Mouse (Mus musculus) forebrain, embryonic 14.5 days (tissue): ENCODE data around the gene Pigo. TPM values are rescaled to one million over a fixed set of nuclear protein-coding genes. Genes with fewer than 3 reads are reported as not detected.
A peak's percentile ranks its signal among the peaks of the same experiment; 100 is the strongest.

Experiments
- ATAC-seq: fragments of 200-750 bp; cut with Nextera tagmentation; 2 replicates; pipeline ENCODE4 v1.8.0; 2017; ENCODE audit warnings: mild to moderate bottlenecking, moderate library complexity
- DNase-seq: peaks from one replicate; pipeline ENCODE4 v3.0.0-alpha.2; 2015; ENCODE audit warnings: low spot score
- H3K27ac ChIP-seq: fragments of 300-500 bp; sonication (generic); 2 replicates; pipeline ENCODE4 v1.5.1; 2014; ENCODE audit warnings: low read depth, mild to moderate bottlenecking, control low read depth, low read length, moderate library complexity
- H3K27me3 ChIP-seq: fragments of 300-500 bp; sonication (generic); replicated peaks from 2 replicates; pipeline ENCODE4 v1.6.1; 2014; ENCODE audit warnings: low read length, control low read depth, mixed read lengths; ENCODE audit not compliant: control insufficient read depth, insufficient read depth
- H3K36me3 ChIP-seq: fragments of 300-500 bp; sonication (generic); 2 replicates; pipeline ENCODE4 v1.6.1; 2014; ENCODE audit warnings: low read length, control low read depth; ENCODE audit not compliant: control insufficient read depth, insufficient read depth
- H3K4me1 ChIP-seq: fragments of 300-500 bp; sonication (generic); 2 replicates; pipeline ENCODE4 v1.6.1; 2014; ENCODE audit warnings: antibody characterized with exemption, low read length, control low read depth; ENCODE audit not compliant: control insufficient read depth, insufficient read depth
- H3K4me2 ChIP-seq: fragments of 300-500 bp; sonication (generic); 2 replicates; pipeline ENCODE4 v1.6.1; 2014; ENCODE audit warnings: mild to moderate bottlenecking, control low read depth, low read length
- H3K4me3 ChIP-seq: fragments of 300-500 bp; sonication (generic); 2 replicates; pipeline ENCODE4 v1.5.1; 2014; ENCODE audit warnings: low read depth, low read length, control low read depth
- H3K9ac ChIP-seq: fragments of 300-500 bp; sonication (generic); 2 replicates; pipeline ENCODE4 v1.6.1; 2014; ENCODE audit warnings: mild to moderate bottlenecking, low read length, control low read depth, moderate library complexity
- H3K9me3 ChIP-seq: fragments of 300-500 bp; sonication (generic); replicated peaks from 2 replicates; pipeline ENCODE4 v1.6.1; 2016; ENCODE audit warnings: low read length, control low read depth, mixed read lengths; ENCODE audit not compliant: control insufficient read depth
- WGBS: fragments of 180-500 bp; shearing (Covaris S2); extraction: QIAGEN DNeasy Blood & Tissue Kit; methylation state at CpG from one replicate; pipeline ENCODE4 v1.1.7; 2014; 5-methylcytosine and 5-hydroxymethylcytosine counted together
- polyA plus RNA-seq: library from polyadenylated mRNA; unstranded; fragments of >200 nt; fragmentation: Nextera tagmentation; extraction: Ambion mirVana; gene quantifications from 2 replicates; pipeline ENCODE4 v1.2.1, GENCODE M21; 2014

The Pigo gene
- polyA plus RNA-seq, 1 experiment from 2014 or later: 18.1 TPM

DNA sequence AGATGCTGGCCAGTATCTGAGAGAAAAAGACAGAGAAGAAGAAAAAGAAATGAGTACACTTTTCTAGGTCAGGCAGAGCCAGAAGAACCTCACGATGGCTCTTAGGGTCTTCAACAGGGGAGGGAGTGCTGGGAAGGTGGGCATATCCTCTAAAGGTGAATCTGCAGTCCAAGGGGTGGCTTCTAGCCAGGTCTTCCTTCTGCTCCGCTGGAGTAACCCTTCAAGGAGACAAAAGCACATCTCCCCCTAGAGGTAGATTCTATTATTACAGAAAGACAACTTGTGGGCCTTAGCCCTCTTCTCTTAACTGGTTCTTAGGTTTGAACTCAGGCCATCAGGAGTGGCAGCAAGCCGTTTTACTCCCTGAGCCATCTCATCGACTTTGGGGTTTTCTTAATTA is 27.0 kb upstream of the Pigo start:
- no peak overlapping the region for H3K4me3 ChIP-seq
- peak; percentile 90 for DNase-seq
- ATAC-seq: 0 out of 2 replicates have a peak, but pooled peaks have one; percentile 37
- H3K4me2 ChIP-seq: no peak overlapping the region
- H3K36me3 ChIP-seq: no peaks in the 10 kb centered on the region
- no peaks in the 10 kb centered on the region for H3K4me1 ChIP-seq
- H3K9me3 ChIP-seq: no peaks in the 10 kb centered on the region
- 8% methylated on average over 4 of the region's 4 CpGs for WGBS
- no peak overlapping the region for H3K27ac ChIP-seq
- no peak overlapping the region for H3K9ac ChIP-seq
- no peaks in the 10 kb centered on the region for H3K27me3 ChIP-seq

DNA sequence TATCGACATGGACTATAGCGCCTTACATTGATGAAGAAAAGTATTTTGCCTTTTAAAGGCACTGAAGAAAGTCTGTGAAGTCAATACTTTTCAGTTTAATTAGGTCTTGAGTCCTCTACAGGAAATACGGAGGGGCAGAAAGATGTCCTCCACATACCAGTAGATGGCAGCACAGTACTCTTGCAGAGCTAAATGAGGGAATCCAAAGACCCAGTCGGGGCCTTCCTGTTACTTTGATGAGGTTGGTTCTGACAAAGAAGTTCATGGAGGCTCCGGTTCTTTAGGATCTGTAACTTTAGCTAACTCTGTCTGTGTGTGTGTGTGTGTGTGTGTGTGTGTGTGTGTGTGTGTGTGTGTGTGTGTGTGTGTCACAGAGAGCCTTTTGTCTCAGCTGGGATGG is 21.6 kb upstream of the Pigo start:
- H3K27ac ChIP-seq: no peak overlapping the region
- no peak overlapping the region for H3K4me3 ChIP-seq
- ATAC-seq: no peak
- H3K4me1 ChIP-seq: peaks cover 12% of the 10 kb centered on the region
- peak; percentile 96 for DNase-seq
- no peak overlapping the region for H3K9ac ChIP-seq
- peak overlapping the region; percentile 77; the same call in 1 of the 2 replicates for H3K4me2 ChIP-seq
- no peaks in the 10 kb centered on the region for H3K9me3 ChIP-seq
- H3K36me3 ChIP-seq: no peaks in the 10 kb centered on the region
- 7% methylated on average over 5 of the region's 5 CpGs for WGBS
- no peaks in the 10 kb centered on the region for H3K27me3 ChIP-seq

DNA sequence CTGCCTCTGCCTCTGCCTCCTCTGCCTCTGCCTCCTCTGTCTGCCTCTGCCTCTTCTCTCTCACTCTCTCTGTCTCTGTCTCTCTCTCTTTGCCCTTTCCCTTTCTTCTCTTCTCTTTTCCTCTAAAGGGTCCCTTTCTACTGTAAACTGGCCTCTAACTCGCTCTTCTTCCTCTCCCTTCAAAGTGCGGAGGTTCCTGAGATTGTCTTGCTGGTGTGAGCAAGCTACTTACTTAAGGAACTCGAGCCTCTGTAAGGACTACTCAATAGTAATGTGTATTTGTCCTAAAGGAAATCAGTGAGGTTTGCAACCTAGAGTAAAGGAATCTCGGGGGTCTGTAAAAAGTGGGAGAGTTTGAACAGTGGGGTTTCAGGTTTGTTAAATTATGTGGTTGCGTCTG is 21.0 kb upstream of the Pigo start:
- peak overlapping the region; percentile 50 for H3K4me3 ChIP-seq
- H3K4me1 ChIP-seq: peaks cover 12% of the 10 kb centered on the region
- no peak for ATAC-seq
- H3K27me3 ChIP-seq: no peaks in the 10 kb centered on the region
- H3K36me3 ChIP-seq: no peaks in the 10 kb centered on the region
- no peak for DNase-seq
- no peak overlapping the region; the same call in 1 of the 2 replicates for H3K27ac ChIP-seq
- peak overlapping the region; percentile 77; the same call in 1 of the 2 replicates for H3K4me2 ChIP-seq
- 55% methylated on average over 5 of the region's 5 CpGs for WGBS
- no peak overlapping the region; the same call in 1 of the 2 replicates for H3K9ac ChIP-seq
- H3K9me3 ChIP-seq: no peaks in the 10 kb centered on the region

DNA sequence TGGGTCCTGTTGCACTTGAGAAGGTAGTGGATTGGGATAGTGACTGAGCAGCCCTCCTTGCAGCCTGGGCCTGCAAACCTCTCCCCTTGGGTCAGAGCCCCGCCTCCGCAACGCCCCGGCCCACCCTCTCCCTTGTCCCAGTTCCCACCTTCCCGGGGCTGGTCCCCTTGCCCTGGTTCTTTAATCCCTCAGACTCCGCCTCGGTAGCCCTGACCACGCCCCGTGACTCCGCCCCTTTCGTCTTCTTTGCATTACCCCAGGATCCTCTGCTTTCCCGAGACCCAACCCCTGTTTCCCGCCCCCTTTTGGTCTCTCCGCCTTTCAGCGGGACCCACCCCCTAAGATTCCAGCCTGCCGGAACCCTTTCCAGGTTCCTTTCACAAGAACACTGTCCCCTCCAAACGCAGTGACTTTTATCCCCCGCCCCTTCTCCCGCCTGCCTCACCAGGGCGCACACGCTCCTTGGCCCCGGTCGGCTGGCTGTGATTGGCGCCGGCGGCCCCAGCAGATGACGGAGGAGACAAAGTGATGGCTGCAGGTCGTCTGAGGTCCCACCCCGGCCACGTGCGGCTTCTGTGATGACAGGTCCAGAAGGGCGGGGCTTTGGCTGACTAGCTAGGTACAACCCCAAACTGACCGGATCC is 20.2 kb upstream of the Pigo start, which contains the start of gene Fam214b:
Gene Fam214b, minus strand, starts transcription at position 562 of the 644 bp plus-strand sequence.
- Histone ChIP-seq H3K36me3 (no peaks in the 10 kb centered on the region), H3K4me1 (peaks cover 16% of the 10 kb centered on the region), H3K4me2 (peak within 1 kb of the TSS; percentile 77), H3K9ac (peak within 1 kb of the TSS; percentile 67), H3K27me3 (no peaks in the 10 kb centered on the region), H3K9me3 (no peaks in the 10 kb centered on the region), H3K27ac (peak within 1 kb of the TSS; percentile 96), H3K4me3 (peak within 1 kb of the TSS; percentile 50)
- ATAC-seq (peak; percentile 87), DNase-seq (peak; percentile 98)
- WGBS: under 1% methylated on average over 33 of the region's 33 CpGs

DNA sequence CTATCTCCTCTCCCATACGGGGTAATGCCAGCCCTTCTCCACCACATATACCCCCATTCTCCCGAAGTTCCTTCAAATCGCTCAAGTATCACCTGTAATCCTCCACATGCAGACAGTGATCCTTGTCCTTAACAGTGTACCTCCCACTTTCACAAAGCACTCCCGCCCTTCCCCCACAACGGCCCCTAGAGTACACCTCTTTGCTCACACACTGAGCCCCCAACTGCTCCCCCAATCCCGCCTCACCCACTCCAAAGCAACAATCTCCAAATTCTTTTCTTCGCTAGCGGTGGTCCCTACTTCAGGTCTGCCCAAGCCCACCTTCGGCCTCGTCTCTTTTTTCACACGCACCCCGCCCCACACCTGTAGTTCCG is 19.7 kb upstream of the Pigo start:
- H3K27me3 ChIP-seq: no peaks in the 10 kb centered on the region
- ATAC-seq (no peak; the same call in 1 of the 2 replicates), DNase-seq (no peak)
- H3K9me3 ChIP-seq: no peaks in the 10 kb centered on the region
- peak overlapping the region; percentile 96 for H3K27ac ChIP-seq
- peaks cover 19% of the 10 kb centered on the region for H3K4me1 ChIP-seq
- H3K9ac ChIP-seq: peak overlapping the region; percentile 63
- WGBS: 2% methylated on average over 13 of the region's 13 CpGs
- no peaks in the 10 kb centered on the region for H3K36me3 ChIP-seq
- peak overlapping the region; percentile 77 for H3K4me2 ChIP-seq
- H3K4me3 ChIP-seq: peak overlapping the region; percentile 50

DNA sequence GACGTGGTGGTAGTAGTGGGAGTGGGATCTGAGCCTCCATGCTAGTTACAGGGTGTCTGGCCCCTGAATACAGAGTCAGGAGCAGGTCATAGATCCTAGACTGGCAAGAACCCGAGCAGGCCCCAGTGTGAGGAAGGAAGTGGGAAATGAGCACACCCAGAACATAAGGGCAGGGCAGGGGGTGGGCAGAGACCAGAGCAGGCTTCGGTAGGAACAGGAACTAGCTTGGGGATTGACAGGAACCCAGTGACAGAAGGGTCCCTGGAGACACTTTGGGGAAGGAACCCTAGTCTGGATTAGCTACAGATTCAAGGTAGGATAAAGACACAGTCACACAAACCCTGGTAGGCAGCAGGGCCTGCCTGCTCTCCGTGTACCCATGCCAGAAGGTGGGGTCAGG is 19.1 kb upstream of the Pigo start:
- DNase-seq (no peak), ATAC-seq (no peak)
- Histone ChIP-seq H3K4me3 (peak overlapping the region; percentile 50), H3K27me3 (no peaks in the 10 kb centered on the region), H3K36me3 (no peaks in the 10 kb centered on the region), H3K9ac (peak overlapping the region; percentile 63), H3K27ac (peak overlapping the region; percentile 96), H3K9me3 (no peaks in the 10 kb centered on the region), H3K4me2 (peak overlapping the region; percentile 77), H3K4me1 (peaks cover 19% of the 10 kb centered on the region)
- WGBS: 3% methylated on average over 4 of the region's 4 CpGs

DNA sequence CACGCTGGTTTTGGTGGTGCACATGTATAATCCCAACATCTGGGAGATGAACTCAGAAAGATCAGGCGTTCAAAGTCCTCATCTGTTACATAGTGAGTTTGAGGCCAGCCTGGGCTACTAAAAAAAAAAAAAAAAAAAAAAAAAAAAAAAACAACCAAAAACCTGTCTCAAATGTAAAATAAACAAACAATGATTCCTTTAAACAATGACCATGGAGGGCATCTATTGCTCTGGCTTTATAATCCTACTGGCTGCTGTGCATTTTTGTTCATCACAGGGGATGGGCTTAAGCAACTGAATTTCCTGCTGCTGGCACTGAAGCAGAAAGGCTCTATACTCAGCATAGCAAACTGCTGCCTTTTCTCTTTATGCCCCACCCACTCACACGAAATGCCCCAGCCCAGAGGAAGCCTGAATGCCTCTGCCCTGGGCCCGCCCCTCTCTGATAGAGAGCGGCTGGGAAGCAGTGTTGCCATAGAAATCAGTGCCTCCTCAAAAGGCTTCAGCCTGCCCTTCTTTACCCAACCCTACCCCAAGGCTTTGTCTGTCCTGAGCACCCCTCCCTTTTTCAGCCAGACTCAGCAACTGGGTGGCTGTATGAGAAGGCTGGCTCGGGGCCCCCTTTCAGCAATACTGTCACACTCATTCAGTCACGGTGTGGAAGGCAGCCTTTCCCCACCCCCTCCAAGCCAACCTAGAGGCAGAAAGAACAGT is 18.2 kb upstream of the Pigo start:
- peak overlapping the region; percentile 77 for H3K4me2 ChIP-seq
- H3K9me3 ChIP-seq: no peaks in the 10 kb centered on the region
- no peaks in the 10 kb centered on the region for H3K27me3 ChIP-seq
- no peaks in the 10 kb centered on the region for H3K36me3 ChIP-seq
- H3K4me3 ChIP-seq: peak overlapping the region; percentile 50
- WGBS: 4% methylated on average over 7 of the region's 7 CpGs
- peak overlapping the region; percentile 63 for H3K9ac ChIP-seq
- ATAC-seq (peak; percentile 73), DNase-seq (peak; percentile 96)
- peak overlapping the region; percentile 96 for H3K27ac ChIP-seq
- peaks cover 24% of the 10 kb centered on the region for H3K4me1 ChIP-seq

DNA sequence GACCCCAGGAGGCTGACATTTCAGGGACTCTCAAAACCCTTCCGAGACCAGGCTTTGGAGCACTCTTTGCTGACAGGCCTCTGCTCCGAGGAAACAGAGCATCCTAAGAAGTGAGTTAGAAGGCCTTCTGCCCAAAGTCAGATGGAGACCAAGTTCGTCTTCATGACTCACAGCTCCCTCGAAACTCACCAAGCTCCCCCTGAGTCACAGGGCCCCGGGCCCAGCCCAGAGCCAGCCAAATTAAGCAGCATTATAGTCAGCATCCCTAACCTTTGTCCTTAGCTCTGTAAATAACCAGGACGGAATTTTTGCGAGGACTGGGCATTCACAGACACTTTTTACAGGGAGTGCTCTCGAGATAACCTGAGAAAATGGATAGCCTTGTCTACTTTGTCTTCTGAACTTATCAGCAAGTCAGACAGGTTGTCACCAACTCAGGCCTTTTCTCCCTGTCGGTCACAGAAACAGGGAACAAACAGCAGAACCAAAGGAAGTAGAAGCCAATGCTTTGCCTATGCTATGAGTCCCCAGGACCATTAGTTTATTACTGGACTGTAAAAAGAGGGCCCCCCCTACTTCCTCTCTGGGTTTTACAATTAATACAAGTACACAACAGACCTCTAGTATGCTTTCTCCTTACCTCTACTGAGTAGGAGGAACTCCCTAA is 15.4 kb upstream of the Pigo start:
- DNase-seq (no peak), ATAC-seq (no peak)
- peaks cover 26% of the 10 kb centered on the region for H3K4me1 ChIP-seq
- H3K36me3 ChIP-seq: peaks cover 11% of the 10 kb centered on the region
- no peak overlapping the region; the same call in 1 of the 2 replicates for H3K4me2 ChIP-seq
- H3K9me3 ChIP-seq: no peaks in the 10 kb centered on the region
- no peak overlapping the region for H3K4me3 ChIP-seq
- WGBS: 72% methylated on average over 9 of the region's 9 CpGs
- no peak overlapping the region for H3K9ac ChIP-seq
- peak overlapping the region; percentile 41; the same call in 1 of the 2 replicates for H3K27ac ChIP-seq
- no peaks in the 10 kb centered on the region for H3K27me3 ChIP-seq
